Mouse (Mus musculus) right cerebral cortex, adult 18-20 months (tissue): Measurements from ENCODE around the gene Wnt10b.

Source experiments
- DNase-seq: peaks from one replicate; pipeline ENCODE4 v3.0.0; 2022; ENCODE audit warnings: mixed read lengths

The Wnt10b gene

DNA sequence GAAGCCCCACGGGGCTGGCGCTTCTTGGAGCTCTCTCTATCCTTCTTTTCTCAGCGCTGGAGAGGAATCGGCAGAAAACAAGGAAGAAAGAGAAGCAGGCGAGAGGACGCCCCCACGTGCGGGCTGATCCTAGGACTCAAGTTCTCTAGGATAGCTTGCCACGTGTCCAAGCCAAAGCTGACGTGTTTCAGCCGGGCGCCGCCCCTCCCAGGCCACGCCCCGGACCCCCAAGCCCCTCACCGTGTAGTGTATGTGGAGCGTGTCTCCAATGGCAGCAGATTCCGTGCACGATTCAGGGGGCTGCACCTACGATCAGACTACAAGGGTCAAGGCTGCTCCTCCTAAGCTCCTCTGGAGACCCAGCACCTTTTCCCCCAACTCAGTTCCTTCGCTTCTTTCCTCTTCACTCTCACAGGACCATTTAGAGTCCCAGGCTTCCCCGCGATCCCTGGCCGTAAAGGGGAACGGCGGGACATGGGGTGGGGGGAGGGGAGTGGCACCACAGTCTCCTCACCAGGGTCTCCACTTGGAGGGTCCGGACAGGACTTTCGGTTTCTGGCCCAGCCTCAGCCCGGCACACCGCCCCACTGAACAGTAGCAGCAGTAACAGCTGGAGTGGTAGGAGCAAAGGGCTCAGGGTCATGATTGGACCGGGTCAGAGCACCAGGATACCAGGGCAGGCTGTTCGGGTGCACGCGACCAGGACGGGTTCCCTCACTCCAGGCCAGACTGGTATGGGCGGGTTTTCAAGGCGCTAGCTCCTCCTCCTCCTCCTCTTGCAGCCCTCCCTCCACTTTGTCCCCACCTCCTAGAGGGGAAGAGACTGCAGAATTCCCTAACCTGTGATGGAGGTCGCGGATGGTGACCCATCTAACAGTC lies 50.3 kb downstream of the Wnt10b start, which contains the start of gene Fkbp11:
Gene Fkbp11 (minus strand): TSS at position 756 of the 879 bp plus-strand sequence.
- peak; percentile 26 for DNase-seq

- no peak for DNase-seq
Observed at GRCm38 (mm10) chr15:98726746-98727145, 51.2 kb downstream of the Wnt10b start.

- no peak for DNase-seq
Observed at GRCm38 (mm10) chr15:98726079-98726478, 51.9 kb downstream of the Wnt10b start.

DNA sequence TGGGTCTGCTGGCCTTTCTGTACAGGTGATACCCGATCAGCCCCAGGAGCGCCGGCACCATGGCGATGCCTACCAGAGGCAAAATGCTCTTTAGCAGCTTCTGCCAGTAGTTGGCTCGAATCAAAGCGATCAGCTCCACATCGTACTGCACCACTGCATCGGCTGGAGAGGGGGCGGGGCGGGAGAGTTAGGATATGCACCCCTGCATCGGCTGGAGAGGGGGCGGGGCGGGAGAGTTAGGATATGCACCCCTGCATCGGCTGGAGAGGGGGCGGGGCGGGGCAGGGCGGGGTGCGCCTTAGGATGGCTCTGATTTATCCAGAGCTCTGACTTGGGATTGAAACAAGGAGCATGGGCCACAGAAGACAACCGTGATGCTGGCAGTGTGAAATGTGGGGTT lies 53.5 kb downstream of the Wnt10b start:
- DNase-seq, result no peak

GRCm38 (mm10) chr15:98722854-98723253 lies 55.1 kb downstream of the Wnt10b start:
- no peak for DNase-seq

DNA sequence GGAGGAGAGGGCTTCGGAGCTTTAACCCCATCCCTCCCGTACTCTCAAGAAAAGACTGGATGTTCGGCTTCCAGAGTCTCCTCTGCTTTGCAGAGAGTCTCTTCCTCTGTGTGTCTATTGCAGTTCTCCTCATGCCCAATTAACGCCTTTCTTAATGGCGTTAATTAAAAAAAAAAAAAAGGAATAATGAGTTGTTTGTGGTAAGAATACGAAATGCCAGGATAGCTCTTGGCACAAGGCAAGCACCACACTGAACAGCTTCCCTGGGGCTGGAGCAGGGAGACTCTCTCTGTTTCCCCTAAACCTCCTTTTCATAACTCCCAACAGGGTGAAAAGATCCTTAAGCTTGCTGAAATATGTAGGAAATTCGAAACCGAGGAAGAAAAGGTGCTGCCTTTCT lies 55.8 kb downstream of the Wnt10b start:
- DNase-seq, result no peak
